Mouse (Mus musculus) left cerebral cortex, adult 2 months (tissue): ENCODE data around the gene Cyp21a1. TPM values are rescaled to one million over a fixed set of nuclear protein-coding genes. Genes with fewer than 3 reads are reported as not detected.
"Not testable (repeated sequence)": the region's sequence is repeated elsewhere in the genome, so short reads cannot be mapped to it uniquely, and the experiment has no call there.

Source experiments
- DNase-seq, 2 experiments: peaks; one replicate each; pipeline ENCODE4 v3.0.0; 2021 to 2022; ENCODE audit warnings: low spot score in 2 of 2, mixed read lengths in 1 of 2; ENCODE audit errors: extremely low spot score in 1 of 2
- H3K27ac ChIP-seq: fragments of 200-600 bp; 2 replicates; pipeline ENCODE4 v1.8.1; 2022
- H3K4me3 ChIP-seq: fragments of 200-600 bp; 2 replicates; pipeline ENCODE4 v1.8.1; 2022
- CTCF ChIP-seq: fragments of 200-600 bp; IDR thresholded peaks from 2 replicates; pipeline ENCODE4 v1.8.1; 2022; ENCODE audit warnings: antibody characterized with exemption, mild to moderate bottlenecking, moderate library complexity
- intact Hi-C: fragments of 180-260 bp; cut with DNase I; formaldehyde crosslinking; loops from one replicate; pipeline ENCODE4 v1.15.1; 2025
- long read RNA-seq, 2 experiments: library from polyadenylated mRNA; stranded (forward); transcript quantifications; one replicate each; pipeline ENCODE4 v2.0.0; 2021; ENCODE audit warnings: borderline mapping rate in 2 of 2
- total RNA-seq, 2 experiments: library from RNA; stranded (reverse); gene quantifications; 2 replicates each; pipeline ENCODE4 v1.2.3; 2021

The Cyp21a1 gene
- not detected for total RNA-seq
- long read RNA-seq, experiment 1 = 0 reads
- long read RNA-seq, experiment 2 = 0 reads

DNA sequence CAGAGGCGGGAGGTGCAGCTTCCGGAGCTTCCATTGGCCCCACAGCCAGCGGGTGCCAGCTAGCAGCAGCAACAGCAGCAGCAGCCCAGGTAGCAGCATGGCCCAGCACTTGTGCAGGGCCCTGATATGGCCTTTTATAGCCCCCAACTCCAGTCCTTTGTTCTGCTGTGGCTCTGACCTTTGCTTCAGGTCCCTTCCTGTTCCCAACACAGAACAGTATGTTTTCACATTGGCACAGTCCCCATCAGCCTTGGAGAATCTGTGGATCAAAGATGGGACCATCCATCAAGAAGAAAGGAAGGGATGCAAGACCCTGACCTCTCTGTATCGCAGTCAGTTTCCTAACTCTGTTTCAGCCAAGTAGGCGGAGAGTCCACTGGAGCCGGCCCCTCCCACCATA is at the start of gene Cyp21a1:
Gene Cyp21a1, minus strand, starts transcription at position 261 of the 400 bp plus-strand sequence.
- DNase-seq, H3K4me3 ChIP-seq, intact Hi-C loops, H3K27ac ChIP-seq: not testable (repeated sequence)

DNA sequence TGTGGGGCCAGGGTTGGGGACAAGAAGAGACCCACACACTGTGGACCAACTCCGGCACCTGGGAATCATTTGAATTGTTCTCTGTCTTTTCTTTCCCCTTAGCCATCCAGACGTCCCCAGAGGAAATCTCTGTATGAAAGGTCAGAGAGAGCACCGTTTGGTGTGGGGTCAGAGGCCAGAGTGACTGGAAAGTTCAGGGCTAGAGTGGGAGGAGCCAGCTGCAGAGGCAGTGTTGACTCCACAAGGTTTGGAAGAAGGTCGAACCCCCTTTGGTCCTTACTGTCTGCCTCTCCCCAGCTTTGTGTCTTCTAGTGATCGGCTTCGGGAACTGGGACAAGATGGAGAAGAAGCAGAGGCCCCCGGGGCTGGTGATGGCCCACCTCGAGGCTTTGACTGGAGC is 49.1 kb upstream of the Cyp21a1 start:
- Histone ChIP-seq H3K4me3 (no peak overlapping the region), H3K27ac (no peak overlapping the region)
- intact Hi-C loops = loop anchor here (5.0 kb wide), 1 partner anchor 384 kb away; the partner anchor contains the start of gene Nfkbil1
- DNase-seq = no peak
- no peak for TF ChIP-seq CTCF

GRCm38 (mm10) chr17:34850517-34851125 is 46.3 kb upstream of the Cyp21a1 start:
- Histone ChIP-seq H3K4me3 (peak overlapping the region; percentile 81), H3K27ac (peak overlapping the region; percentile 71)

DNA sequence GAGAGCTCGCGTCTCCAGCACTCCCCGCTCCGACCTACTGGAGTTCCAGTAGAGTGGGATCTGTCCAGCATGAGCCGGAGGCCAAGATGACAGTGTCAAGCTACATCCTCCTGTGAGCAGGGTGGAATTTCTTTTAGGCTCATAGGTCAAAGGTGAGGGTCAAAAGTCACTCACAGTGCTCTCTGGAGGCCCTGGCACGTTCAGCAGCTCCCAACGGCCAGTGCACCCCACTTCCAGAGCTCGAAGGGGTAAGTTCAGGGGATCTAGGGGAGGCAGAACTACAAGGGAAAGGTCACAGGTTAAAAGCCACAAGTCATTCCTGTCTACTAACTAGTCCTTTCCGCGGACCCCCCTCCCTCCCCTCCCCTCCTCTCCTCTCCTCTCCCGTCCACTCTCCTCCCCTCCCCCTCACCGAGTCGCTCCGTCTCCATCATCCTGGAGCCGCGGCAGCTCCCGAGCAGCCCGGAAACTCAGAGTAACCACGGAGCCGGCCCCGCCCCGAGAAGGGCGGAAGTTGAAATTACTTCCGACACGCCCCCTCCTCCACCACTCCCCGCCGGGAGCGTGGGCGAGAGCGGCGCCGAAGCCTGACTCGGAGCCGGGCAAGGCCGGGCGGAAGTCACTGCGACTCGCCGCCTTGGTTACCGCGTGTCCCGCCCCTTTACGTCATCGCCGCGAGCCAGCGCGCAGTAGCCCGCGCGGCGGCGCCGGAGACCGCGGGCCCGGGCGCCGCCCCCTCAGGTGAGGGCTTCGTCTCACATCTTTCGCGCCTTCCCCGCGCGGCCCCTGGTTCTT is 45.6 kb upstream of the Cyp21a1 start, which contains the start of the genes Skiv2l and Nelfe:
Gene Skiv2l, minus strand, starts transcription at position 489 of the 795 bp plus-strand sequence.
Gene Nelfe, plus strand, starts transcription at position 670 of the 795 bp plus-strand sequence.
- intact Hi-C loops = loop anchor here (1.0 to 5.0 kb wide), 3 partner anchors 14 to 387 kb away; partner anchors contain the start of genes Nfkbil1 and Stk19
- DNase-seq = peak; percentile 98
- H3K4me3 ChIP-seq = peak within 1 kb of the TSS; percentile 81
- TF ChIP-seq CTCF = no peak; the same call in 1 of the 2 replicates
- H3K27ac ChIP-seq = peak within 1 kb of the TSS; percentile 71

More at GRCm38 (mm10) chr17:34850517-34851125, 46.3 kb upstream of the Cyp21a1 start:
- intact Hi-C loops = loop anchor here (1.0 to 5.0 kb wide), 3 partner anchors 14 to 387 kb away; partner anchors contain the start of genes Nfkbil1 and Stk19
- DNase-seq = no peak
- TF ChIP-seq CTCF = no peak

GRCm38 (mm10) chr17:34847615-34848014 is 43.3 kb upstream of the Cyp21a1 start:
- Histone ChIP-seq H3K27ac (no peak overlapping the region), H3K4me3 (no peak overlapping the region)
- intact Hi-C loops = no loop called here
- TF ChIP-seq CTCF = no peak
- no peak for DNase-seq

DNA sequence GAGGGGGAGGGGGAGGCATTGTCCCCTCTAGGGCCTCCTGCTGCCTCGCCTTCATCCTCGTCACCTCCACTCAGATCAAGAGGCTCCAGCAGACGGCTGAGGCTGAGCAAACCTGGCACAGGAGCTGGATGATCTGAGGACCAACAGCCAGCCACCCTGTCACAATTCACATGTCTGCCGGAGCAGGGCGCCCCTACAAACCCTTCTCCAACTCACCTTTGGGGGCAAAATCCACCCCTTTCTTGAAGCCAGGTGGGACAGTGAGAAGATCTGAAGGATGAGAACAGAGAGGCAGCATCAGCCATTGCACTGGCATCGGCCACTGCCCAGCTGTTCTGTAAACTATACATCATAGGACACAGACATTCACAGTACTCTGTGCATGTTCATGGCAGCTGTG is 42.8 kb upstream of the Cyp21a1 start:
- Histone ChIP-seq H3K27ac (no peak overlapping the region), H3K4me3 (no peak overlapping the region)
- TF ChIP-seq CTCF = no peak
- no peak for DNase-seq
- intact Hi-C loops = no loop called here

GRCm38 (mm10) chr17:34844884-34845283 is 40.5 kb upstream of the Cyp21a1 start:
- intact Hi-C loops = no loop called here
- Histone ChIP-seq H3K27ac (no peak overlapping the region), H3K4me3 (no peak overlapping the region)
- no peak for DNase-seq
- no peak for TF ChIP-seq CTCF

- Histone ChIP-seq H3K27ac (no peak overlapping the region), H3K4me3 (no peak overlapping the region)
- no peak for TF ChIP-seq CTCF
- intact Hi-C loops = no loop called here
- no peak for DNase-seq
These were observed 36.5 kb upstream of the Cyp21a1 start for GRCm38 (mm10) chr17:34840736-34841307.

DNA sequence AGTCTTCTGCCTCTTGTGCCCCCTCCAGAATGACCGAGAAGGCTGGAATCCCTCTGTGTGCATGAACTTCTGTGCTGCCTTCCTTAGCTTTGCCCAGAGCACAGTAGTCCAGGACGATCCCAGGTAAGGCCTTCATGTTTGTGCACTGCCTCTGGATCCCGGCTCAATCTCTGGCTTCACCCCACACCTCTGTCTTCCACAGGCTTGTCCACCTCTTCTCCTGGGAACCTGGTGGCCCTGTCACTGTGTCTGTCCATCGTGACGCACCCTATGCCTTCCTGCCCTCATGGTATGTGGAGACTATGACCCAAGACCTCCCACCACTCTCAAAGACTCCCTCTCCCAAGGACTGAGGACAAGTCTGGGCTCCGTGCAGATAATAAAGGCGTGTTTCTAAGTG is 34.4 kb upstream of the Cyp21a1 start:
- no peak for TF ChIP-seq CTCF
- Histone ChIP-seq H3K4me3 (no peak overlapping the region), H3K27ac (no peak overlapping the region)
- intact Hi-C loops = loop anchor here (5.0 kb wide), 2 partner anchors 144 to 404 kb away; partner anchors contain the start of genes Ddx39b and Lsm2
- no peak for DNase-seq

DNA sequence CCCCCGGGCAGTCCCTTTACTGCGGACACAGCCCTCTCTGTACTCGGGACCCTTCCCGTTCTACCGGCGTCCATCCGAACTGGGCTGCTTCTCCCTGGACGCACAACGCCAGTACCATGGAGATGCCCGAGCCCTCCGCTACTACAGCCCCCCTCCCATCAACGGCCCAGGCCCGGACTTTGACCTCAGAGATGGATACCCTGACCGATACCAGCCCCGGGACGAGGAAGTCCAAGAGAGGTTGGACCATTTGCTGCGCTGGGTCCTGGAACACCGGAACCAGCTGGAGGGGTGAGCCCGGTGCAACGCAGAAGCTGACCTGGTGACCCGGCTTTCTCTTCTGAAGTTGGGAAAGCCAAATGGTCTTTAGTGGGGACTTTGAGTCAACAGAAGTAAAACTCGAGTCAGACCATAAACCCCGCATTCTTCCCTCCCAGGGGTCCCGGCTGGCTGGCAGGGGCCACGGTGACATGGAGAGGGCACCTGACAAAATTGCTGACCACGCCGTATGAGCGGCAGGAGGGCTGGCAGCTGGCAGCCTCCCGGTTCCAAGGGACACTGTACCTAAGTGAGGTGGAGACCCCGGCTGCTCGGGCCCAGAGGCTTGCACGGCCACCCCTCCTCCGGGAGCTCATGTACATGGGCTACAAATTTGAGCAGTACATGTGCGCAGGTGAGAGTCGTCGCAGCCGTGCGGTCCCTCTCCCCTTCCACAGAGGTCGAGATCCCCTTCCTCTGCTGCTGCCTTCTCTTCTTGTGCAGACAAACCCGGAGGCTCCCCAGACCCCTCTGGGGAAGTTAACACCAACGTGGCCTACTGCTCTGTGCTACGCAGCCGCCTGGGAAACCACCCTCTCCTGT is 33.3 kb upstream of the Cyp21a1 start:
- Histone ChIP-seq H3K4me3 (peak overlapping the region; percentile 68), H3K27ac (peak overlapping the region; percentile 82)
- TF ChIP-seq CTCF = no peak
- intact Hi-C loops = loop anchor here (5.0 kb wide), 2 partner anchors 145 to 405 kb away; partner anchors contain the start of genes Ddx39b and Lsm2
- DNase-seq = no peak

DNA sequence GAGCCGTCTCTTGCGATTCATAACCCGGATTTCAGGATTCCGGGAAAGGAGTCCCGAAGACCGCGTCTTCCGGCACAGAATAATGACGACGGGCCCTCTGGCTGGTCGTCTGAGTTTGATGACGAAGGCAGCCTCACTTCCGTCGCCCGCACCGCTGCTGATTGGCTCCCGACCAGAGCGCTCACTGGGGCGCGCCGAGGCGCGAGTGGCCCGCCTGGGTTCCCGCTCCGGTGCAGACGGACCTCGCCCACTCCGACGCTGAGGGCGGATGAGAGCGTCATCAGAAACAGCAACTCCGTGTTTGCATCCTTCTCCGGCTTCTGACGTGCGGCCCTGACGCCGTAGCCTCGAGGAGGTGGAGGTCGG is 32.5 kb upstream of the Cyp21a1 start, which contains the start of the genes Stk19 and Dxo:
Gene Stk19, minus strand, starts transcription at position 90 of the 366 bp plus-strand sequence.
Gene Dxo, plus strand, starts transcription at position 164 of the 366 bp plus-strand sequence.
- Histone ChIP-seq H3K4me3 (peak within 1 kb of the TSS; percentile 68), H3K27ac (peak within 1 kb of the TSS; percentile 82)
- intact Hi-C loops = loop anchor here (1.0 to 5.0 kb wide), 3 partner anchors 13 to 405 kb away; partner anchors contain the start of genes Ddx39b, Lsm2, Nelfe and Skiv2l
- TF ChIP-seq CTCF = no peak
- DNase-seq = peak; percentile 98
